Mouse (Mus musculus) heart, embryonic 16.5 days (tissue): Measurements from ENCODE around the gene Sdc3. TPM values are rescaled to one million over a fixed set of nuclear protein-coding genes. Genes with fewer than 3 reads are reported as not detected.
A peak's percentile ranks its signal among the peaks of the same experiment; 100 is the strongest.

ENCODE experiments used
- ATAC-seq: fragments of 200-750 bp; cut with Nextera tagmentation; replicated peaks from 2 replicates; pipeline ENCODE4 v1.8.0; 2017; ENCODE audit warnings: moderate number of reproducible peaks; ENCODE audit not compliant: insufficient read depth, low FRiP score; ENCODE audit errors: extremely low read depth
- H3K27ac ChIP-seq: fragments of 300-500 bp; sonication (generic); 2 replicates; pipeline ENCODE4 v1.5.1; 2014; ENCODE audit warnings: mild to moderate bottlenecking, low read length, control low read depth, moderate library complexity
- H3K27me3 ChIP-seq: fragments of 300-500 bp; sonication (generic); 2 replicates; pipeline ENCODE4 v1.6.1; 2014; ENCODE audit warnings: low read length, mixed read lengths; ENCODE audit not compliant: control insufficient read depth, insufficient read depth
- H3K36me3 ChIP-seq: fragments of 300-500 bp; sonication (generic); 2 replicates; pipeline ENCODE4 v1.6.1; 2014; ENCODE audit not compliant: control insufficient read depth, insufficient read depth
- H3K4me1 ChIP-seq: fragments of 300-500 bp; sonication (generic); 2 replicates; pipeline ENCODE4 v1.6.1; 2014; ENCODE audit warnings: low read length, mixed read lengths; ENCODE audit not compliant: control insufficient read depth, insufficient read depth
- H3K4me2 ChIP-seq: fragments of 300-500 bp; sonication (generic); 2 replicates; pipeline ENCODE4 v1.6.1; 2014; ENCODE audit warnings: low read depth, mild to moderate bottlenecking, control low read depth, low read length
- H3K4me3 ChIP-seq: fragments of 300-500 bp; sonication (generic); 2 replicates; pipeline ENCODE4 v1.5.1; 2014; ENCODE audit warnings: mild to moderate bottlenecking, control low read depth, low read length
- H3K9ac ChIP-seq: fragments of 300-500 bp; sonication (generic); 2 replicates; pipeline ENCODE4 v1.6.1; 2014; ENCODE audit warnings: low read length, control low read depth
- H3K9me3 ChIP-seq: fragments of 300-500 bp; sonication (generic); replicated peaks from 2 replicates; pipeline ENCODE4 v1.6.1; 2016; ENCODE audit warnings: low read length; ENCODE audit not compliant: control insufficient read depth
- WGBS: fragments of 180-500 bp; shearing (Covaris S2); extraction: QIAGEN DNeasy Blood & Tissue Kit; methylation state at CpG from one replicate; pipeline ENCODE4 v1.1.7; 2014; 5-methylcytosine and 5-hydroxymethylcytosine counted together
- polyA plus RNA-seq: library from polyadenylated mRNA; unstranded; fragments of >200 nt; fragmentation: Nextera tagmentation; extraction: Ambion mirVana; gene quantifications from 2 replicates; pipeline ENCODE4 v1.2.1, GENCODE M21; 2015

Sdc3 gene
- 19.9 and 21.3 TPM in 2 replicates for polyA plus RNA-seq

GRCm38 (mm10) chr4:130792376-130793179, at the start of gene Sdc3:
Gene Sdc3 (plus strand): TSS chr4:130792537.
- H3K36me3 ChIP-seq, result no peaks in the 10 kb centered on the region
- 2% methylated on average over 69 of the region's 99 CpGs for WGBS
- ATAC-seq, result peak; percentile 26

GRCm38 (mm10) chr4:130744058-130744457, 48.3 kb upstream of the Sdc3 start:
- Histone ChIP-seq H3K27ac (no peak overlapping the region), H3K9ac (no peak overlapping the region), H3K27me3 (no peaks in the 10 kb centered on the region), H3K4me3 (no peak overlapping the region), H3K4me2 (no peak overlapping the region), H3K4me1 (0 out of 2 replicates have a peak, but pooled peaks cover 4% of the 10 kb centered on the region), H3K36me3 (peaks cover 56% of the 10 kb centered on the region), H3K9me3 (no peaks in the 10 kb centered on the region)
- 84% methylated on average over 4 of the region's 4 CpGs for WGBS
- no peak for ATAC-seq

More at GRCm38 (mm10) chr4:130792376-130793179, at the start of gene Sdc3:
- Histone ChIP-seq H3K27me3 (no peaks in the 10 kb centered on the region), H3K4me3 (peak within 1 kb of the TSS; percentile 82), H3K9me3 (no peaks in the 10 kb centered on the region), H3K9ac (peak within 1 kb of the TSS; percentile 95), H3K27ac (peak within 1 kb of the TSS; percentile 46), H3K4me1 (peaks cover 17% of the 10 kb centered on the region), H3K4me2 (peak within 1 kb of the TSS; percentile 98)

GRCm38 (mm10) chr4:130745561-130746306, 46.6 kb upstream of the Sdc3 start:
- H3K9ac ChIP-seq, result no peak overlapping the region
- no peaks in the 10 kb centered on the region for H3K9me3 ChIP-seq
- H3K4me3 ChIP-seq, result no peak overlapping the region
- no peak overlapping the region for H3K4me2 ChIP-seq
- H3K27me3 ChIP-seq, result no peaks in the 10 kb centered on the region
- 71% methylated on average over 5 of the region's 5 CpGs for WGBS
- H3K27ac ChIP-seq, result no peak overlapping the region
- H3K36me3 ChIP-seq, result peaks cover 70% of the 10 kb centered on the region
- peaks cover 10% of the 10 kb centered on the region for H3K4me1 ChIP-seq
- ATAC-seq, result no peak

GRCm38 (mm10) chr4:130749566-130749965, 42.8 kb upstream of the Sdc3 start:
- H3K36me3 ChIP-seq, result peaks cover 72% of the 10 kb centered on the region

GRCm38 (mm10) chr4:130751966-130752365, 40.4 kb upstream of the Sdc3 start:
- no peak overlapping the region for H3K4me3 ChIP-seq
- H3K36me3 ChIP-seq, result peaks cover 62% of the 10 kb centered on the region

More at GRCm38 (mm10) chr4:130749566-130749965, 42.8 kb upstream of the Sdc3 start:
- peaks cover 38% of the 10 kb centered on the region for H3K4me1 ChIP-seq
- H3K27ac ChIP-seq, result no peak overlapping the region
- no peak for ATAC-seq
- H3K27me3 ChIP-seq, result no peaks in the 10 kb centered on the region
- H3K4me3 ChIP-seq, result no peak overlapping the region
- H3K4me2 ChIP-seq, result no peak overlapping the region
- no peaks in the 10 kb centered on the region for H3K9me3 ChIP-seq
- 58% methylated on average over 7 of the region's 7 CpGs for WGBS
- no peak overlapping the region for H3K9ac ChIP-seq

GRCm38 (mm10) chr4:130752591-130752990, 39.7 kb upstream of the Sdc3 start:
- H3K27ac ChIP-seq, result peak overlapping the region; percentile 83
- peaks cover 47% of the 10 kb centered on the region for H3K4me1 ChIP-seq
- no peaks in the 10 kb centered on the region for H3K27me3 ChIP-seq
- no peaks in the 10 kb centered on the region for H3K9me3 ChIP-seq
- peak overlapping the region; percentile 34; the same call in 1 of the 2 replicates for H3K9ac ChIP-seq
- no peak overlapping the region for H3K4me2 ChIP-seq
- peaks cover 57% of the 10 kb centered on the region for H3K36me3 ChIP-seq
- 60% methylated on average over 7 of the region's 7 CpGs for WGBS
- no peak overlapping the region for H3K4me3 ChIP-seq
- ATAC-seq, result no peak

More at GRCm38 (mm10) chr4:130751966-130752365, 40.4 kb upstream of the Sdc3 start:
- no peak overlapping the region for H3K27ac ChIP-seq
- H3K4me1 ChIP-seq, result peaks cover 47% of the 10 kb centered on the region
- 88% methylated on average over 2 of the region's 2 CpGs for WGBS
- no peak overlapping the region for H3K9ac ChIP-seq
- no peaks in the 10 kb centered on the region for H3K27me3 ChIP-seq
- no peaks in the 10 kb centered on the region for H3K9me3 ChIP-seq
- ATAC-seq, result no peak
- no peak overlapping the region for H3K4me2 ChIP-seq

GRCm38 (mm10) chr4:130753755-130754154, 38.6 kb upstream of the Sdc3 start:
- Histone ChIP-seq H3K27me3 (no peaks in the 10 kb centered on the region), H3K9ac (no peak overlapping the region), H3K36me3 (peaks cover 51% of the 10 kb centered on the region), H3K4me3 (no peak overlapping the region), H3K4me2 (no peak overlapping the region), H3K27ac (peak overlapping the region; percentile 83), H3K9me3 (no peaks in the 10 kb centered on the region), H3K4me1 (peaks cover 50% of the 10 kb centered on the region)
- 27% methylated on average over 5 of the region's 5 CpGs for whole genome bisulfite sequencing
- ATAC-seq, result peak; percentile 88

- WGBS, result 78% methylated on average over 2 of the region's 2 CpGs
- Histone ChIP-seq H3K27me3 (no peaks in the 10 kb centered on the region), H3K27ac (peak overlapping the region; percentile 48), H3K4me1 (peaks cover 56% of the 10 kb centered on the region), H3K36me3 (peaks cover 49% of the 10 kb centered on the region), H3K4me2 (no peak overlapping the region), H3K9me3 (no peaks in the 10 kb centered on the region), H3K9ac (no peak overlapping the region), H3K4me3 (no peak overlapping the region)
- no peak for ATAC-seq
Measured at GRCm38 (mm10) chr4:130754776-130755175, 37.6 kb upstream of the Sdc3 start.

- no peak for ATAC-seq
- Histone ChIP-seq H3K9ac (no peak overlapping the region), H3K4me2 (no peak overlapping the region), H3K9me3 (no peaks in the 10 kb centered on the region), H3K27ac (peak overlapping the region; percentile 43; the same call in 1 of the 2 replicates), H3K36me3 (peaks cover 43% of the 10 kb centered on the region), H3K4me3 (no peak overlapping the region), H3K4me1 (peaks cover 25% of the 10 kb centered on the region), H3K27me3 (no peaks in the 10 kb centered on the region)
- 63% methylated on average over 2 of the region's 2 CpGs for WGBS
Measured at GRCm38 (mm10) chr4:130759875-130760274, 32.5 kb upstream of the Sdc3 start.
